Mouse (Mus musculus) kidney, embryonic 15.5 days (tissue): ENCODE data around the gene Olfr1388. TPM values are rescaled to one million over a fixed set of nuclear protein-coding genes. Genes with fewer than 3 reads are reported as not detected.
A peak's percentile ranks its signal among the peaks of the same experiment; 100 is the strongest.
"Not testable (repeated sequence)": the region's sequence is repeated elsewhere in the genome, so short reads cannot be mapped to it uniquely, and the experiment has no call there.

Experiments
- ATAC-seq: fragments of 200-750 bp; cut with Nextera tagmentation; replicated peaks from 2 replicates; pipeline ENCODE4 v1.8.0; 2017; ENCODE audit warnings: moderate TSS enrichment; ENCODE audit not compliant: low FRiP score
- H3K27ac ChIP-seq: fragments of 300-500 bp; sonication (generic); 2 replicates; pipeline ENCODE4 v1.5.1; 2015; ENCODE audit warnings: mild to moderate bottlenecking, inconsistent platforms
- H3K27me3 ChIP-seq: fragments of 300-500 bp; sonication (generic); 2 replicates; pipeline ENCODE4 v1.6.1; 2015; ENCODE audit warnings: inconsistent platforms
- H3K36me3 ChIP-seq: fragments of 300-500 bp; sonication (generic); 2 replicates; pipeline ENCODE4 v1.6.1; 2015; ENCODE audit warnings: inconsistent platforms
- H3K4me1 ChIP-seq: fragments of 300-500 bp; sonication (generic); 2 replicates; pipeline ENCODE4 v1.6.1; 2015; ENCODE audit warnings: inconsistent platforms
- H3K4me2 ChIP-seq: fragments of 300-500 bp; sonication (generic); 2 replicates; pipeline ENCODE4 v1.6.1; 2015; ENCODE audit warnings: moderate library complexity, mild to moderate bottlenecking, inconsistent platforms
- H3K4me3 ChIP-seq: fragments of 300-500 bp; sonication (generic); replicated peaks from 2 replicates; pipeline ENCODE4 v1.5.1; 2015; ENCODE audit warnings: mild to moderate bottlenecking, inconsistent platforms
- H3K9ac ChIP-seq: fragments of 300-500 bp; sonication (generic); 2 replicates; pipeline ENCODE4 v1.6.1; 2015; ENCODE audit warnings: mild to moderate bottlenecking, inconsistent platforms
- H3K9me3 ChIP-seq: fragments of 300-500 bp; sonication (generic); replicated peaks from 2 replicates; pipeline ENCODE4 v1.6.1; 2016; ENCODE audit warnings: inconsistent platforms
- WGBS: fragments of 180-500 bp; shearing (Covaris S2); methylation state at CpG from one replicate; pipeline ENCODE4 v1.1.7; 2015; ENCODE audit warnings: mixed read lengths; 5-methylcytosine and 5-hydroxymethylcytosine counted together
- polyA plus RNA-seq: library from polyadenylated mRNA; unstranded; fragments of >200 nt; fragmentation: Nextera tagmentation; extraction: Ambion mirVana; gene quantifications from 2 replicates; pipeline ENCODE4 v1.2.1, GENCODE M21; 2015

The Olfr1388 gene
- polyA plus RNA-seq, result 0.06 and 0.09 TPM in 2 replicates

- no peak for ATAC-seq
- H3K36me3 ChIP-seq, result no peaks in the 10 kb centered on the region
- 66% methylated on average over 3 of the region's 3 CpGs for WGBS
Measured at GRCm38 (mm10) chr11:49436411-49436810, at the start of gene Olfr1388. Olfr1388 (plus strand) TSS chr11:49436624.

GRCm38 (mm10) chr11:49392707-49393106 lies 43.7 kb upstream of the Olfr1388 start:
- not testable (repeated sequence) for H3K4me2 ChIP-seq, H3K27ac ChIP-seq, H3K4me1 ChIP-seq, H3K36me3 ChIP-seq, H3K27me3 ChIP-seq, H3K9me3 ChIP-seq, ATAC-seq, H3K4me3 ChIP-seq, H3K9ac ChIP-seq
- WGBS, result 89% methylated on average over 1 of the region's 1 CpGs

More at GRCm38 (mm10) chr11:49436411-49436810, at the start of gene Olfr1388:
- no peaks in the 10 kb centered on the region for H3K4me1 ChIP-seq
- H3K9ac ChIP-seq, result no peak within 1 kb of the TSS
- no peaks in the 10 kb centered on the region for H3K27me3 ChIP-seq
- no peak within 1 kb of the TSS for H3K27ac ChIP-seq
- no peak within 1 kb of the TSS for H3K4me2 ChIP-seq
- H3K9me3 ChIP-seq, result no peaks in the 10 kb centered on the region
- no peak within 1 kb of the TSS for H3K4me3 ChIP-seq

GRCm38 (mm10) chr11:49406784-49407183 lies 29.6 kb upstream of the Olfr1388 start:
- H3K36me3 ChIP-seq, result no peaks in the 10 kb centered on the region
- no peak for ATAC-seq
- no peak overlapping the region for H3K9ac ChIP-seq
- no peak overlapping the region for H3K4me2 ChIP-seq
- no peak overlapping the region for H3K27ac ChIP-seq
- 75% methylated on average over 3 of the region's 3 CpGs for WGBS
- H3K9me3 ChIP-seq, result no peaks in the 10 kb centered on the region
- no peaks in the 10 kb centered on the region for H3K4me1 ChIP-seq
- H3K4me3 ChIP-seq, result no peak overlapping the region
- H3K27me3 ChIP-seq, result no peaks in the 10 kb centered on the region

GRCm38 (mm10) chr11:49410540-49410939 lies 25.9 kb upstream of the Olfr1388 start:
- ATAC-seq, result no peak
- H3K27ac ChIP-seq, result no peak overlapping the region
- no peak overlapping the region for H3K4me3 ChIP-seq
- no peaks in the 10 kb centered on the region for H3K36me3 ChIP-seq
- 34% methylated on average over 1 of the region's 1 CpGs for WGBS
- no peaks in the 10 kb centered on the region for H3K27me3 ChIP-seq
- H3K9ac ChIP-seq, result no peak overlapping the region
- no peaks in the 10 kb centered on the region for H3K4me1 ChIP-seq
- no peak overlapping the region for H3K4me2 ChIP-seq
- H3K9me3 ChIP-seq, result no peaks in the 10 kb centered on the region

- Histone ChIP-seq H3K4me2 (no peak within 1 kb of the TSS), H3K4me1 (no peaks in the 10 kb centered on the region), H3K27me3 (no peaks in the 10 kb centered on the region), H3K36me3 (no peaks in the 10 kb centered on the region), H3K9ac (no peak within 1 kb of the TSS), H3K27ac (no peak within 1 kb of the TSS), H3K9me3 (no peaks in the 10 kb centered on the region), H3K4me3 (no peak within 1 kb of the TSS)
- no peak for ATAC-seq
- WGBS, result 95% methylated on average over 2 of the region's 2 CpGs
Measured at GRCm38 (mm10) chr11:49422767-49423166, 13.7 kb upstream of the Olfr1388 start, which contains the start of gene Olfr1389. Olfr1389 (plus strand) TSS chr11:49423067.

- no peaks in the 10 kb centered on the region for H3K36me3 ChIP-seq
- no peak overlapping the region for H3K9ac ChIP-seq
- no peak for ATAC-seq
- H3K27ac ChIP-seq, result no peak overlapping the region
- no peaks in the 10 kb centered on the region for H3K4me1 ChIP-seq
- H3K27me3 ChIP-seq, result no peaks in the 10 kb centered on the region
- WGBS, result 93% methylated on average over 1 of the region's 1 CpGs
- H3K4me3 ChIP-seq, result no peak overlapping the region
- H3K4me2 ChIP-seq, result no peak overlapping the region
- H3K9me3 ChIP-seq, result no peaks in the 10 kb centered on the region
Measured at GRCm38 (mm10) chr11:49425257-49425927, 11.0 kb upstream of the Olfr1388 start.

- Histone ChIP-seq H3K4me1 (no peaks in the 10 kb centered on the region), H3K9ac (no peak overlapping the region), H3K4me2 (no peak overlapping the region), H3K36me3 (no peaks in the 10 kb centered on the region), H3K27ac (no peak overlapping the region), H3K4me3 (no peak overlapping the region), H3K27me3 (no peaks in the 10 kb centered on the region), H3K9me3 (no peaks in the 10 kb centered on the region)
- ATAC-seq, result no peak
- WGBS, result 88% methylated on average over 2 of the region's 2 CpGs
Measured at GRCm38 (mm10) chr11:49429641-49430040, 6.8 kb upstream of the Olfr1388 start.

- Histone ChIP-seq H3K4me1 (no peaks in the 10 kb centered on the region), H3K27me3 (no peaks in the 10 kb centered on the region), H3K9ac (no peak within 1 kb of the TSS), H3K27ac (no peak within 1 kb of the TSS), H3K4me3 (no peak within 1 kb of the TSS), H3K36me3 (no peaks in the 10 kb centered on the region), H3K4me2 (no peak within 1 kb of the TSS), H3K9me3 (no peaks in the 10 kb centered on the region)
- 84% methylated on average over 1 of the region's 1 CpGs for WGBS
- ATAC-seq, result no peak
Measured at GRCm38 (mm10) chr11:49455043-49455442, 18.6 kb downstream of the Olfr1388 start, which contains the start of gene Olfr1387. Olfr1387 (plus strand) TSS chr11:49455343.

- H3K36me3 ChIP-seq, H3K4me1 ChIP-seq, H3K9ac ChIP-seq, ATAC-seq, H3K4me2 ChIP-seq, H3K27me3 ChIP-seq, H3K27ac ChIP-seq, H3K4me3 ChIP-seq, H3K9me3 ChIP-seq: not testable (repeated sequence)
- 88% methylated on average over 3 of the region's 3 CpGs for WGBS
Measured at GRCm38 (mm10) chr11:49464746-49465145, 28.3 kb downstream of the Olfr1388 start, which contains the start of gene Olfr1386. Olfr1386 (plus strand) TSS chr11:49465046.

GRCm38 (mm10) chr11:49485973-49486372 lies 49.5 kb downstream of the Olfr1388 start:
- Histone ChIP-seq H3K36me3 (no peaks in the 10 kb centered on the region), H3K4me3 (no peak overlapping the region), H3K4me1 (no peaks in the 10 kb centered on the region), H3K27me3 (no peaks in the 10 kb centered on the region), H3K27ac (no peak overlapping the region), H3K9me3 (no peaks in the 10 kb centered on the region), H3K9ac (no peak overlapping the region), H3K4me2 (no peak overlapping the region)
- peak; percentile 86 for ATAC-seq
- 7% methylated on average over 4 of the region's 4 CpGs for WGBS

GRCm38 (mm10) chr11:49488770-49489169 lies 52.3 kb downstream of the Olfr1388 start, which contains the start of gene Olfr1385:
Olfr1385 (plus strand) TSS chr11:49489070.
- H3K4me1 ChIP-seq, H3K27me3 ChIP-seq, H3K9me3 ChIP-seq, ATAC-seq, H3K4me3 ChIP-seq, H3K4me2 ChIP-seq, H3K36me3 ChIP-seq, H3K9ac ChIP-seq, H3K27ac ChIP-seq: not testable (repeated sequence)
- 77% methylated on average over 1 of the region's 1 CpGs for WGBS
